Mouse (Mus musculus) lung, embryonic 14.5 days (tissue): Measurements from ENCODE around the gene Cxcr6. TPM values are rescaled to one million over a fixed set of nuclear protein-coding genes. Genes with fewer than 3 reads are reported as not detected.

Experiments
- ATAC-seq: fragments of 200-750 bp; cut with Nextera tagmentation; 2 replicates; pipeline ENCODE4 v1.8.0; 2017; ENCODE audit warnings: mild to moderate bottlenecking, moderate TSS enrichment, moderate library complexity; ENCODE audit not compliant: insufficient read depth
- DNase-seq: peaks from one replicate; pipeline ENCODE4 v3.0.0-alpha.2; 2015
- H3K27ac ChIP-seq: fragments of 300-500 bp; sonication (generic); 2 replicates; pipeline ENCODE4 v1.5.1; 2014; ENCODE audit warnings: low read depth, mild to moderate bottlenecking, moderate library complexity
- H3K27me3 ChIP-seq: fragments of 300-500 bp; sonication (generic); 2 replicates; pipeline ENCODE4 v1.6.1; 2014; ENCODE audit warnings: low read length, control low read depth; ENCODE audit not compliant: insufficient read depth
- H3K36me3 ChIP-seq: fragments of 300-500 bp; sonication (generic); 2 replicates; pipeline ENCODE4 v1.6.1; 2014; ENCODE audit warnings: control low read depth; ENCODE audit not compliant: insufficient read depth
- H3K4me1 ChIP-seq: fragments of 300-500 bp; sonication (generic); 2 replicates; pipeline ENCODE4 v1.6.1; 2014; ENCODE audit warnings: antibody characterized with exemption, control low read depth; ENCODE audit not compliant: insufficient read depth
- H3K4me2 ChIP-seq: fragments of 300-500 bp; sonication (generic); 2 replicates; pipeline ENCODE4 v1.6.1; 2014; ENCODE audit warnings: mild to moderate bottlenecking
- H3K4me3 ChIP-seq: fragments of 300-500 bp; sonication (generic); 2 replicates; pipeline ENCODE4 v1.5.1; 2014; ENCODE audit warnings: low read depth, low read length
- H3K9ac ChIP-seq: fragments of 300-500 bp; sonication (generic); 2 replicates; pipeline ENCODE4 v1.6.1; 2014
- H3K9me3 ChIP-seq: fragments of 300-500 bp; sonication (generic); 2 replicates; pipeline ENCODE4 v1.6.1; 2016; ENCODE audit warnings: low read depth, low read length, control low read depth
- CTCF ChIP-seq: IDR thresholded peaks from 2 replicates; pipeline ENCODE4 v1.5.1; 2016; ENCODE audit warnings: antibody characterized with exemption, low read depth
- WGBS: fragments of 180-500 bp; shearing (Covaris S2); extraction: QIAGEN DNeasy Blood & Tissue Kit; methylation state at CpG from one replicate; pipeline ENCODE4 v1.1.7; 2014; 5-methylcytosine and 5-hydroxymethylcytosine counted together
- polyA plus RNA-seq: library from polyadenylated mRNA; unstranded; fragments of >200 nt; fragmentation: Nextera tagmentation; extraction: Ambion mirVana; gene quantifications from 2 replicates; pipeline ENCODE4 v1.2.1, GENCODE M21; 2014

The Cxcr6 gene
- polyA plus RNA-seq, 1 experiment from 2014 or later, result 0.25 TPM

DNA sequence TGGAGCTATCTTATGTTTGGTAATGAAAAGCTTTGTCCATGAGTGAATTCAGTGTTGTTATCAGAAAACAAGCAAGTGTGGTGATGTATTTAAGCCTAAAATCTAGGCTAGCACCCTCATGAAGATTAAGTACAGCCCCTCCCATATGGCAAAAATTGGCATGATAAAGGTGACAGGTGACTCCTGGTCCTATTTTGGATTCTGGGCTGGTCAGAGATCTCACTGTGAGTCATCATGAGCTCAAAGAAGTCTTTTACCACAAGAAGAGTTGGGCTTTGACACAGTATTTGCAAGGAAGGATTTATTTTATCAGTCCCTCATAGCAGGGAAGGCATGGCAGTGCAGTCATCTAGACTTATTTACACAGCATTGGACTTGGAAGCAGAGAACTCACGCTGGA lies 9.7 kb downstream of the Cxcr6 start:
- 87% methylated on average over 1 of the region's 1 CpGs for WGBS
- Histone ChIP-seq H3K4me1 (no peaks in the 10 kb centered on the region), H3K36me3 (peaks cover 35% of the 10 kb centered on the region; the same call in 1 of the 2 replicates), H3K27ac (no peak overlapping the region), H3K4me2 (no peak overlapping the region), H3K4me3 (no peak overlapping the region), H3K9me3 (no peaks in the 10 kb centered on the region), H3K27me3 (no peaks in the 10 kb centered on the region), H3K9ac (no peak overlapping the region)
- no peak for DNase-seq
- no peak for TF ChIP-seq CTCF
- no peak for ATAC-seq

DNA sequence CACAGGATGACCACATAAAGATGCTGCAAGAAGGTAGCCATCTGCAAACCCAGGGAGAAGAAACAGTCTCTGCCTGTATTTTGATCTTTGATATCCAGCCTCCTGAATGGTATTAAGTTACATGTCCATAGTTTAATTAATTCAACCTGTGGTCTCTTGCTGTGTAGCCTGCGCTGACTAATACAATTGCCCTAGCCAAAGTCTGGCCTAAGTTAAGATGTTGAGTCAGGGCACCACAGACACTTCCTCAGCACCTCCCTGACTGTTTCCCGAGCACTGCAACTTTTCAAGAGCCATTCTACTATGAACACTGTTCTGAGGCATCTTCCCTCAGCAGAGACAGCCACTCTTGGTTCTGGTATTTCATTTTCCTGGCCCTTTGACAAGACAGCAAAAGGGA lies 12.3 kb downstream of the Cxcr6 start:
- no peak overlapping the region for H3K4me2 ChIP-seq
- no peak for ATAC-seq
- H3K9me3 ChIP-seq, result no peaks in the 10 kb centered on the region
- H3K4me1 ChIP-seq, result no peaks in the 10 kb centered on the region
- no peak overlapping the region for H3K4me3 ChIP-seq
- DNase-seq, result no peak
- no peak overlapping the region for H3K27ac ChIP-seq
- peaks cover 48% of the 10 kb centered on the region for H3K36me3 ChIP-seq
- no peaks in the 10 kb centered on the region for H3K27me3 ChIP-seq
- 78% methylated on average over 2 of the region's 2 CpGs for WGBS
- H3K9ac ChIP-seq, result no peak overlapping the region
- TF ChIP-seq CTCF, result no peak

DNA sequence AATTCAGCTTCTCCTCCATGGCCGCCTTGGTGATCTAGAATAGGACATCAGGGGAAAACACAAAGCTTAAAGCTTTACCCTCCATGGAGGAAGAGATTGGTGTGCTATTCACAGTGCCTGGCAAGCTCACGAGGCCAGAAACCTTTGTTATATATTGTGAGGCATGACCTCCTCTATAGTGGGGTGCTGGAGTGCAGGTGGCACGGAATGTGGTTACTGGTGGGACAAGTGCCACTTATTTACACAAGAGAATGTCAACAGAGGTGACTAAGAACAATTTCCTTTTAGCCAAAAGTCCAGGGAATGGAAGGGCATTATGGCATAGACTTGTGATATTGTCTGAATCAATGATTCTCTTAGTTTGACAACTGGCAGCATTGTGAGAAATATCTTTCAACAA lies 20.4 kb downstream of the Cxcr6 start:
- no peak for TF ChIP-seq CTCF
- DNase-seq (peak; percentile 7), ATAC-seq (peak; percentile 65; the same call in 1 of the 2 replicates)
- Histone ChIP-seq H3K4me2 (no peak overlapping the region), H3K4me3 (no peak overlapping the region), H3K27ac (no peak overlapping the region), H3K4me1 (no peaks in the 10 kb centered on the region), H3K9ac (no peak overlapping the region), H3K9me3 (no peaks in the 10 kb centered on the region), H3K27me3 (no peaks in the 10 kb centered on the region), H3K36me3 (peaks cover 82% of the 10 kb centered on the region)
- WGBS, result 79% methylated on average over 3 of the region's 3 CpGs

DNA sequence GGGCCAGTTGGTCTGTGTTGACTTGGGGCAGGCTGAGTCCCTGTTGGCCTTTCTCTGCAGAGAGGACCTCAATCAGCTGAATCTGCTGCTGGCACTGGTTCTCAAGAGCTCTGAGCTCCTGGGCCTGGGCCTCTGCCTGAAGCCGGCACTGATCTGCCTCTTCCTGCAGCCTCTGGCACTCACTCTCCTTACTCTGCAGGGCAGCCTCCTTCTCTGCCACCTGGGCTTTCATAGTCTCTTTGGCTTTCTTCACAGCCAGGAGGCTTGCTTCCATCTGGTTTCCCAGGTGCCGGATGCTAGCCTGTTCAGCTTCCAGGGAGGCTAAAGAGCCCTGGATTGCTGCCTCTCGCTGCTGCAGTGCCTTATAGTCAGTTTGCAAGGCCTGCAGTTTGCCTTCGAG lies 22.6 kb downstream of the Cxcr6 start:
- no peak for TF ChIP-seq CTCF
- H3K4me2 ChIP-seq, result no peak overlapping the region
- ATAC-seq (no peak), DNase-seq (no peak)
- peaks cover 62% of the 10 kb centered on the region for H3K36me3 ChIP-seq
- no peak overlapping the region for H3K27ac ChIP-seq
- WGBS, result 86% methylated on average over 4 of the region's 4 CpGs
- H3K9ac ChIP-seq, result no peak overlapping the region
- no peaks in the 10 kb centered on the region for H3K4me1 ChIP-seq
- H3K27me3 ChIP-seq, result no peaks in the 10 kb centered on the region
- H3K4me3 ChIP-seq, result no peak overlapping the region
- no peaks in the 10 kb centered on the region for H3K9me3 ChIP-seq

DNA sequence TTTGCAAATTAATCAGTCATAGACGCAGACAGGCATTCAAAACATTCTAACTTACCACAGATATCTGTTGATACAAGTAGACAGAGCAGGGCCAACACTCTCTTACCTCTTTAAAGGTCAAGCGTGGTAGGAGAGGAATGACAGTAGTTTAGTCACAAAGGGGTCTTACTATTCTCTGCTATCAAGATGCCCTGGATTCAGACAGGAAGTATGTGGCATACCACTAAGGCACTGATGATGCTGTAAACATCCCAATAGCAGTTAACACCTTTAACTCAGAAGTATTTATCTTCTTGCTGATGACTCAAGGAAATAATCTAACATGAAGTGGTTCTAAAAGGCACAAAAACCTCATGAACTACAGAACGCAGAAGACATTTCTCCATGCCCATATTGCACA lies 29.6 kb downstream of the Cxcr6 start:
- TF ChIP-seq CTCF, result no peak
- Histone ChIP-seq H3K36me3 (peaks cover 56% of the 10 kb centered on the region), H3K9me3 (no peaks in the 10 kb centered on the region), H3K27ac (no peak overlapping the region), H3K4me2 (no peak overlapping the region), H3K27me3 (no peaks in the 10 kb centered on the region), H3K4me1 (no peaks in the 10 kb centered on the region), H3K9ac (no peak overlapping the region), H3K4me3 (no peak overlapping the region)
- DNase-seq (no peak), ATAC-seq (no peak)
- 85% methylated on average over 3 of the region's 3 CpGs for WGBS

DNA sequence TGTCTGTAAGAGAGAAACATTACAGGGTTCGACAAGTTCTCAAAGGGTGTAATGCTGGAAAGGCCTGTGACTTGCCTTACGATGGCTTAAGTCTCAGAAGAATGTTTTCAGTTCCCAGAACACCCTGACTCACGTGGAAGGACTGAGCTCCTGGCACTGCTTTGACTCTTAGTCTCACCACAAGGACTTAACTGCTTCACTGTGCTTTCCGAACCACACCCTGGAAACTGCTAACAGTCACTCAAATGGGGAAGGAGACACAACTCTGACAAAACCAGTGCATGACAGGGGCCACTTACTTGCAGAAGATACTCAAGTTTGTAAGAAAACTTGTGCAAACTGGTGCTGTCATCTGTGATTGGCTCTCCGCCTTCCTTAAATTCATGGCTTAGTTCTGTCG lies 34.0 kb downstream of the Cxcr6 start:
- no peak for DNase-seq
- H3K27me3 ChIP-seq, result no peaks in the 10 kb centered on the region
- H3K9me3 ChIP-seq, result no peaks in the 10 kb centered on the region
- no peak for TF ChIP-seq CTCF
- H3K4me1 ChIP-seq, result no peaks in the 10 kb centered on the region
- H3K27ac ChIP-seq, result no peak overlapping the region
- H3K4me3 ChIP-seq, result no peak overlapping the region
- ATAC-seq, result no peak
- H3K36me3 ChIP-seq, result peaks cover 58% of the 10 kb centered on the region
- 86% methylated on average over 6 of the region's 6 CpGs for WGBS
- H3K4me2 ChIP-seq, result no peak overlapping the region
- no peak overlapping the region for H3K9ac ChIP-seq

DNA sequence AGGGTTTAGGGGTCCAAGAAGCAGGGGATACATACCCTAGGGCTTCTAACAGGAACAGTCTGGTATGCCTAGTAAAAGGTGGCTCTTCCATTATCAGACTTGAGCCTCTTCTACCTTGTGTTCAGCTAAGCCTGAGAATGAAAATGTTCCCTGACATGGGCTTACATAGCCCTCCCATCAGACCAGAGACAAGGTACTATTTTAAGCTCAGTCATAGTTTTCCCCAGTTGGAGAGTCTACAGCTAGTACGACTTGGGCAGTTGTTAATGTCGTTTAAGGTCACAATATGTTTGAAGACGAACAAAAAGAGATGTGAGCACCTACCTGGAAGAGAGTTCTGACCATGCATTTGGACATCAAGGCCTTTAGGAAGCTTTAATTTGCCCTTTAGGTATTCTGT lies 38.2 kb downstream of the Cxcr6 start:
- DNase-seq (no peak), ATAC-seq (no peak)
- TF ChIP-seq CTCF, result no peak
- Histone ChIP-seq H3K4me2 (no peak overlapping the region), H3K27ac (peak overlapping the region; percentile 14; the same call in 1 of the 2 replicates), H3K9me3 (no peaks in the 10 kb centered on the region), H3K4me3 (no peak overlapping the region), H3K4me1 (no peaks in the 10 kb centered on the region), H3K9ac (no peak overlapping the region), H3K36me3 (peaks cover 27% of the 10 kb centered on the region; the same call in 1 of the 2 replicates), H3K27me3 (no peaks in the 10 kb centered on the region)
- WGBS, result 70% methylated on average over 3 of the region's 3 CpGs

DNA sequence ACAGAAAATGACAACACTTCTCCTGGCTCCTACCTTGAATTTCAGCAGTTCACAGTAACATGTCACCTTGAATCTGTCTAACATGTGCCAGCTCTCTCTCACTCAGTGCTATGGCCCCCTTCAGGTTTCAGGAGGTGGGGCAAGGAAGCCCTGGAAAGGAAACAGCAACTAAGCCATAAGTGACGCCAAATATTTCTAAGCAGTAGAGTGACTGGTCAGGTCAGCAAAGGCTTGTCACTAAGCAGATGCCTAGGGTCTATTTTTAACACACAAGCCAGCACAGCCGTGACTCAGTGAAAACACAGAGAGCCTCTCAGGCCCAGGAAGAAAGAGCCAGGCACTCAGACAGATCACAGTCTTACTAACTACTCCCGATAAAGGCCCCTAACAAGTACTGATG lies 38.8 kb downstream of the Cxcr6 start:
- Histone ChIP-seq H3K4me1 (0 out of 2 replicates have a peak, but pooled peaks cover 5% of the 10 kb centered on the region), H3K27ac (peak overlapping the region; percentile 14; the same call in 1 of the 2 replicates), H3K36me3 (peaks cover 21% of the 10 kb centered on the region; the same call in 1 of the 2 replicates), H3K4me3 (no peak overlapping the region), H3K4me2 (no peak overlapping the region), H3K9me3 (no peaks in the 10 kb centered on the region), H3K27me3 (no peaks in the 10 kb centered on the region), H3K9ac (no peak overlapping the region)
- peak; percentile 29; the same call in 1 of the 2 replicates for ATAC-seq
- no peak for TF ChIP-seq CTCF
- DNase-seq, result no peak
- 50% methylated on average over 3 of the region's 3 CpGs for WGBS
